Mouse (Mus musculus) right cerebral cortex, adult 18-20 months (tissue): Measurements from ENCODE around the gene Ahr.

Experiments
- DNase-seq: peaks from one replicate; pipeline ENCODE4 v3.0.0; 2022; ENCODE audit warnings: mixed read lengths

Gene Ahr

GRCm38 (mm10) chr12:35501476-35501875 lies 33.4 kb downstream of the Ahr start:
- DNase-seq: no peak

- DNase-seq: no peak
Measured at GRCm38 (mm10) chr12:35495195-35495594, 39.6 kb downstream of the Ahr start.

GRCm38 (mm10) chr12:35480764-35481163 lies 54.1 kb downstream of the Ahr start:
- no peak for DNase-seq

GRCm38 (mm10) chr12:35478906-35479305 lies 55.9 kb downstream of the Ahr start:
- DNase-seq: no peak

GRCm38 (mm10) chr12:35463457-35463856 lies 71.4 kb downstream of the Ahr start:
- no peak for DNase-seq

- no peak for DNase-seq
Measured at GRCm38 (mm10) chr12:35462667-35463066, 72.2 kb downstream of the Ahr start.

DNA sequence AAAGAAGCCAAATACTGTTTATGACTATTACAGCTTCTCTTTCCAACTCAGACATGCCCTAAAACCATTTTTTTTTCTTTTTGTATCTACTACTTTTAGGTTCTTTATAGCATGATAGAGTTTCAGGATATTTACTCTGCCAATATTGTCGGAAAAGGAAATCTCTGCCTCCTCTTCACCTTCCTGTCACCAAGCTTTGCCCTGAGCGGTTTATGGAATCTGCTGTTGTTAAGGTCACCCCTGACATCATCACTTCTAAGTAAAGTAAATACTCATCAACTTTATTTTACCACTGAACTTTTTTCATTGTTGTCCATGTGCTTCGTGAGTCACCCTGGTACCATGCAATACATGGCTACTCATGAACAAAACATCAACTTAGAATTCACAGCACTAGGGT lies 75.2 kb downstream of the Ahr start:
- no peak for DNase-seq
